Mouse (Mus musculus): ENCODE measurements at regions not wholly inside any gene's neighbourhood (a gene's known extent, or its start where the extent isn't known, plus 50 kb on each side); places are given as distances from the start of the nearest gene placed in this dataset.

GRCm38 (mm10) chr8:92042951-92043350, 241.1 kb upstream of the Irx3 start:
- no peak for TF ChIP-seq CTCF (IDR thresholded peaks at IDR 0.05)
- no peak for TF ChIP-seq EP300 (IDR thresholded peaks at IDR 0.05)

Measured in lung, postnatal 0 days (tissue).